Mouse (Mus musculus): Measurements from ENCODE around the gene Grsf1.

Grsf1 gene

DNA sequence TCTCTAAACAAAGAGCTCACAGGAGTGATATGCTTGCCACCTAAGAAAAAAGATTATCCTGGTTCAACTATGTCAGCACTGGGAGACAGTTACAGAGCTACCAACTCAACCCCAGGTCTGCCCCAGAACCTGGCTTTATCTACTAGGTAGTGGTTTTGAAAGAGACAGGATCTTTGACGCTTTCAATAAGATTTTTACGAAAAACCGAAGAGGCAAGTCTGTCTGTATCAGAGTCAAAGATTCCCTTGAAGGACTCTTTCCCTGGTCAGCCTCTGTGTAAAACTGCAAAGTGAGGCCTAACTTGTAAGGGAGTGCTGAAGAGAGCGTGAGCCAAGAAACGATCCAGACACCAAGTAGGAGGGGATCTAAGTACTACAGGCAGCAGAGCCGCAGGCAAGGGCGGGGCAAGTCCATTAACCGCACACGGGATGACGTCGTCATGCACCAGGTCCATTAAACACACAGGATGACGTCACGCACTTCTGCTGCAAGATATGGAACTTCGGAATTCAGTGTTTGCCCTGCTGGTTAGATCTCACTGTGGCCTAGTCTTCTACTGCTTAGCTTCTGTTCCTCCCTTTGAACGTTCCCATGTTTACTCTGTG lies 12.7 kb upstream of the Grsf1 start:
- peak in 1 of 2 experiments; percentile 26 for DNase-seq

- no peak for DNase-seq
Observed at GRCm38 (mm10) chr5:88687996-88688406, 12.0 kb upstream of the Grsf1 start.

GRCm38 (mm10) chr5:88685745-88686299 lies 9.9 kb upstream of the Grsf1 start:
- no peak for DNase-seq

GRCm38 (mm10) chr5:88685306-88685705 lies 9.3 kb upstream of the Grsf1 start:
- DNase-seq, result no peak

- DNase-seq, result no peak
Observed at GRCm38 (mm10) chr5:88684226-88684625, 8.3 kb upstream of the Grsf1 start.

GRCm38 (mm10) chr5:88683706-88684105 lies 7.7 kb upstream of the Grsf1 start:
- no peak for DNase-seq

GRCm38 (mm10) chr5:88680567-88680966 lies 4.6 kb upstream of the Grsf1 start:
- DNase-seq, result no peak

- DNase-seq, result no peak
Observed at GRCm38 (mm10) chr5:88679341-88679740, 3.4 kb upstream of the Grsf1 start.

GRCm38 (mm10) chr5:88678929-88679328 lies 3.0 kb upstream of the Grsf1 start:
- peak; percentile 16 to 59 for DNase-seq

DNA sequence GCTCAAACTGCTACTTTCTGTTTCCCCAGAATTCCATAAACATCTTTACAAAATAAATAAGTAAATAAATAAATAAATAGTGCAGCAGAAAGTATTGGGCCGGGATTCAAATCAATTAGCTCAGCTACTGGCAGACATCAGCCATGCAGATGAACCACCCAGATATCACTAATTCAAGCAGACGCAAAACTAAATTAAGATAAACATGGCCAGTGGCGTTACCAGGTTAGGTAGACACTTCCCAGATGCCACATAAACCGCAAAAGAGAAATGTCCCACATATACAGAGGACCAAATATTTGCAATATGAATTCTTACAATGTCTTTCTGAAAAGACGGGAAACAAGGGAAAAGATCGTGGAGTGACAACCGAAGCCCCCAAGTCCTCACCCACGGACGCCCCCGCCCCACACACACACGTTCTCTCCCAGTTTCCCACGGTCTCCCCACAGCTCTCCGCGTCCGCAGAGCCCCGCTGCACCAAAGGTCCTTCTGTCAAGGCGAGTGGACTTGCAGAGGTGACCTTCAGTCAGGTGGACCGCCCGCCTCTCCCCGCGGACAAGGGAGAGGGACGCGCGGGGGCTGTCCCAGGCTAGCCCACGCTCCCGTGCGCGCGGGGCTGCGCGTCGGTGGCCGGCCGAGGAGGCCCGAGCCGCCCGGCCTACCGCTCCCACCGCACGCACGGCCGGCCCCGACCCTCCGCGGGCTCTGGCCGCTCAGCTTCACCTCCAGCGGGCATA lies 1.1 kb downstream of the Grsf1 start:
- peak; percentile 14 to 17 for DNase-seq

- no peak for DNase-seq
Observed at GRCm38 (mm10) chr5:88663875-88664274, 12.1 kb downstream of the Grsf1 start.

DNA sequence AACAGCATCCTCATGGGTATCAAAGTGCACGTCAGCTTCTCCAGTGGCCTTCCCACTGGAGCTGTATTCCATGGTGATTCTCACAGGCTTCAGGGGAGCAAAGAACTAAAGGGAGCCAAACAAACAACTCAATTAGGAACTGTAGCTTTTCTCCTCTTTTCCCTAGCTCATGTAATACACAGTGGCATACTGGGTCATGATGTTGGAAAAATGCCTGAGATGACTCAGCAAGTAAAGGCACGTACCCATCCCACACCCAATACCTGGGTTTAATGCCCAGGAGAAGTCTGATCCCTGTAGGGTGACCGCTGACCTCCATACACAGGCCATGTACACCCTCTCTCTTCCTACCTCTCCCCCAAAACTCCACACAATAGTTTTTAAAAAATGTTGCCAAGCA lies 12.8 kb downstream of the Grsf1 start:
- no peak for DNase-seq

DNA sequence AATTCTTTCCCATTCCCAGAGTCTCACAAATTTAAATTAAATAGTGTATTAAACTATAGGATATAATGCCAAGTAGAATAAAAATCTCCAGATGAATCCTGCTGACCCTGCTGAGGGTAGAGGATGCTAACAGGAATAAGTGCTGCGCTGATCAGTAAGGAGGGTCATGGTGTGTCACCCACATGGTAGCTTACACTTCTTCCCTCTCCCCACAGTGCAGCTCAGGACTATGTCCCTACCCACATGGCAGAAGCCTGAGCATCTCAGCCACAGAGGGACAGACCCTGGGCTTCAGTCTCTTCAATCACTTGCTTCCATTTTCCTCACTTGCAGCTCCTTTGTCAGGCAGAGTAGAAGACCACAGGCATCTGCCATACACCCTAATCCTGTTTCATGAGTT lies 18.1 kb downstream of the Grsf1 start:
- DNase-seq, result no peak

DNA sequence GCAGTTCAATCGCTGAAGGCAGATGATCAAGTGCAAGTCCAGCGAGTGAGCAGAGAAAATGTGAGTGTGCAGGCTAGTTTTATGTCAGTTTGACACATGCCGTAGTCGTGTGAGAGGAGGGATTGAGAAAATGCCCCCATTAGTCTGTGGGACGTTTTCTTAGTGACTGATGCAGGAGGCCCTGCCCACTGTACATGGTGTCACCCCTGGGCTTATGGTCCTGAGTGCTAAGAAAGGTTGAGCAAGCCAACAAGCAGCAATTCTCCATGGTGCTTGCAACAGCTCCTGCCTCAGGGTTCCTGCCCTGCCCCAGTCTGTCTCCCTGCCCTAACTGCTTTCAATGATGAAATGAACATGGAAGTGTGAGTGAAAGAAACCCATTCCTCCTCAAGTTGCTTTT lies 23.4 kb downstream of the Grsf1 start:
- no peak for DNase-seq

DNA sequence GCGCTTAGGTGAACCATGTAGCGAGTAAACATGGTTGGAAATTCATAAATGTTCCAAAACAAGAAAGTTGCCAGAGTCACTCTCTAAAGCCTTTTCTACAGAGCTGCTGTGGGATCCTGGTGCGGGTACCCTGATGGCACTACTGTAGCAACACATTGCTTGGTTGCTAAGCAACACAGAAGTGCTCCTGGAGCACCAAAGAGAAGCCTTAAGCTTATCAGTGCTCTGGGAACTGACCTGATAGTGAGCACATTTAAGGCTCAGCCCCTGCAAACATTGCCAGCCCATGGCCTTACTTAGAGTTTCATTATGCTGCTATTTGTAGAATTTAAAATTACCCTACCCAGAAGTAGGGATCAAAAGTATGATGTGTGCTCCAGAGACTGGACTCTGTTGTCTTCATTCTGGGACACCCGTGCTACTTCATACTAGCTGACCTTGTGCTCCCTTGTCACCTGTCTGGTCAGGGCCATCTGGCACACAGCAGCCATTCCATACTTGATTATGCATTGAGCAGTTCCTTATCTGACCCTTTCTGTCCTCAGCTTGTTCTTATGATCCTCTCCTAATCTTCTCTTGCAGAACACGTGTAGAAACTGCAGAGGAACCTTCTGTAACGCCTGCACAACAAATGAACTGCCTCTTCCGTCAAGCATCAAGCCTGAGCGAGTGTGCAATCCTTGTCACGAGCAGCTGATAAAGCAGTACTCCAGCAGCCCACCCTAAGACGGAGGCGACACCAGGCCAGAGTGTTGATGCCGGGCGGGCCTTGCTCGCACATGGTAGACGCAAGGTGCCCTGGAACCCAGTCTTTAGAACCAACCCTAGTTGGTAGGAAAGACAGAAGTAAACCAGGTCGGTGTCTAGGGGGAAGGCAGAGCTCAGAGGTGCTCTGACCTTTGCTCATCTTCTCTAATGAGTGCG lies 26.5 kb downstream of the Grsf1 start:
- no peak for DNase-seq

DNA sequence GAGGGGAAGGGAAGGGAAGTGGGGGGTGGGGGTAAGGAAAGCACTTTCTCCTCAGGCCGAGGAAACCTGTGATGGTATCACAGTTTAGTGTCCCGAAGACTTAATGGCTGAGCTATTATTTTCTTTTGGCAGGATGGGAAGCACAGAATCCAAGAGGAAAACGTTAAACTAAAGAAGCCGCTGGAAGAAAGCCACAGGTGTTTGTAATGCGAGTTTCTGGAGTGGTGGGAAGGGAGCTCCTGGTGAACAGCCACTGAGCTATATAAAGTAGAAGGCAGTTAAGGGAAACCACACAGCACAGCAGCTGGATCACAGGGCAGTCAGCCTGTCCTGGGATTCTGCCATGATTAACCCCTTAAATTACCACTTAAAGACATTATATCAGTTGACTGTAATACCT lies 30.6 kb downstream of the Grsf1 start:
- DNase-seq, result no peak

GRCm38 (mm10) chr5:88644901-88645300 lies 31.1 kb downstream of the Grsf1 start:
- no peak for DNase-seq

- no peak for DNase-seq
Observed at GRCm38 (mm10) chr5:88643491-88643890, 32.5 kb downstream of the Grsf1 start.

- DNase-seq, result no peak
Observed at GRCm38 (mm10) chr5:88642786-88643185, 33.2 kb downstream of the Grsf1 start.

- DNase-seq, result no peak
Observed at GRCm38 (mm10) chr5:88634076-88634475, 41.9 kb downstream of the Grsf1 start.

- no peak for DNase-seq
Observed at GRCm38 (mm10) chr5:88632463-88632862, 43.5 kb downstream of the Grsf1 start.

- DNase-seq, result no peak
Observed at GRCm38 (mm10) chr5:88631545-88631944, 44.4 kb downstream of the Grsf1 start.

- peak; percentile 53 to 54 for DNase-seq
Observed at GRCm38 (mm10) chr5:88630883-88631282, 45.1 kb downstream of the Grsf1 start.
